Comparison of ENCODE assay signal across 23 mouse cellular contexts in the genomic region with DNA sequence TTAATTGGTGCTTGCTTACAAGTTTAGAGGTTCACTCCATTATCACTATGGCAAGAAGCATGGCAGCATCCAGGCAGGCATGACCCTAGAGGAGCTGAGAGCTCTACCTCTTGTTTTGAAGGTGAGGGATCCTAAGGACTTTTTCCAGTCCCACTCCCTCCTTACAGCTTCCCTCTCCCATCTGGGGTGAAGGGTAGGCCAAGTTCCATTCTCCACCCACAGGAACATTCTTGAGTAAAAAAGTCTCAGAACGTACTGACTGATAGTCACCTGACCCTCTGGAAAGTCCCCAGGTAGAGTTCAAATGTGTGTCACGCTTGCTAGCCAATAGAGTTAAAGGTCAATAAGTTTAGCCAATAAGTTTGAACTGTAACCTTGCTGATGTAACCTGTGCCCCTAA.
"Had no signal": no experiment of that assay in that cellular context is flagged by ENCODE, and none has a peak within 500 bp of the region (broad histone marks: within the 10 kb centered on the region; RNA-seq: fewer than 3 reads in every experiment).

No protein-coding gene starts in this region.

- H3K4me2 ChIP-seq: heart, embryonic 11.5 days; heart, embryonic 13.5 days; heart, embryonic 15.5 days; hindbrain, embryonic 13.5 days; hindbrain, embryonic 15.5 days; limb, embryonic 13.5 days; limb, embryonic 15.5 days; liver, embryonic 12.5 days had no signal

- H3K27me3 ChIP-seq: heart, embryonic 13.5 days; heart, embryonic 15.5 days; hindbrain, embryonic 13.5 days; hindbrain, embryonic 15.5 days; limb, embryonic 13.5 days; limb, embryonic 15.5 days; liver, embryonic 12.5 days had no signal

- H3K27ac ChIP-seq: gastrocnemius, adult 2 months; heart, embryonic 13.5 days; heart, embryonic 15.5 days; hindbrain, embryonic 13.5 days; hindbrain, embryonic 15.5 days; hindbrain, postnatal 0 days; limb, embryonic 13.5 days; limb, embryonic 15.5 days; liver, embryonic 12.5 days; liver, embryonic 14.5 days had no signal

- H3K9me3 ChIP-seq: heart, embryonic 15.5 days; hindbrain, embryonic 13.5 days; hindbrain, embryonic 15.5 days; limb, embryonic 13.5 days; limb, embryonic 15.5 days had no signal

- H3K9ac ChIP-seq: heart, embryonic 13.5 days; heart, embryonic 15.5 days; hindbrain, embryonic 13.5 days; hindbrain, embryonic 15.5 days; limb, embryonic 13.5 days; limb, embryonic 15.5 days; liver, embryonic 12.5 days; liver, embryonic 14.5 days had no signal

- DNase-seq: gastrocnemius, adult 2 months; gastrocnemius, postnatal 10 days; gastrocnemius, postnatal 25 days; heart, adult 18-20 months; heart, postnatal 14 days; heart, postnatal 36 days; kidney, adult 18-20 months; kidney, postnatal 10 days; kidney, postnatal 25 days; layer of hippocampus, adult 9-11 months; layer of hippocampus, postnatal 36 days; left cerebral cortex, postnatal 4 days had no signal

- H3K4me1 ChIP-seq: heart, embryonic 13.5 days; heart, embryonic 15.5 days; limb, embryonic 13.5 days; limb, embryonic 15.5 days; liver, embryonic 12.5 days had no signal

- H3K4me3 ChIP-seq: gastrocnemius, adult 2 months; heart, embryonic 13.5 days; heart, embryonic 15.5 days; hindbrain, embryonic 13.5 days; hindbrain, embryonic 15.5 days; limb, embryonic 13.5 days; limb, embryonic 15.5 days; liver, embryonic 12.5 days had no signal

- H3K36me3 ChIP-seq: heart, embryonic 13.5 days; heart, embryonic 15.5 days; hindbrain, embryonic 13.5 days; hindbrain, embryonic 15.5 days; limb, embryonic 13.5 days; limb, embryonic 15.5 days; liver, embryonic 12.5 days had no signal

- ATAC-seq: hindbrain, postnatal 0 days; intestine, embryonic 16.5 days; liver, embryonic 12.5 days had no signal
